Mouse (Mus musculus): ENCODE measurements around the gene Wdr91.
A peak's percentile ranks its signal among the peaks of the same experiment; 100 is the strongest.

Wdr91 gene

DNA sequence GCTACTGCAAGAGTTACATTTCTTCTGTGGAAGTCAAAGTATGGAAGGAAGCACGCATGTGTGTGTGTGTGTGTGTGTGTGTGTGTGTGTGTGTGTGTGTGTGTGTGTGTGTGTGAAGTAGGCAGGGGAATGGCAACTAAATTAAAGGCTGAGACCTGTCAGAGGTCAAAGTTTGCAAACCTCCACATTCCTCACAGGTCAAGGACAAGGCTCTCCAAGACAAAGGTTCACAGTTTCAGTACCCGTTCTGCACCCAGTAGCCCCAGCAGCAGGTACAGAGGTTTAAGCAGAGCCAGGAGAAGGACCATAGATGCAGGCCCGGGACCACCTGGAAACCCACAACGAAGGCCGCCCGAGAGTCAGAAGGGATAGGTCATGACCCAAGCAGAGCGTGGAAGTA is 8.5 kb upstream of the Wdr91 start:
- DNase-seq (ENCODE audit: low spot score in 2 of 2) = no peak

DNA sequence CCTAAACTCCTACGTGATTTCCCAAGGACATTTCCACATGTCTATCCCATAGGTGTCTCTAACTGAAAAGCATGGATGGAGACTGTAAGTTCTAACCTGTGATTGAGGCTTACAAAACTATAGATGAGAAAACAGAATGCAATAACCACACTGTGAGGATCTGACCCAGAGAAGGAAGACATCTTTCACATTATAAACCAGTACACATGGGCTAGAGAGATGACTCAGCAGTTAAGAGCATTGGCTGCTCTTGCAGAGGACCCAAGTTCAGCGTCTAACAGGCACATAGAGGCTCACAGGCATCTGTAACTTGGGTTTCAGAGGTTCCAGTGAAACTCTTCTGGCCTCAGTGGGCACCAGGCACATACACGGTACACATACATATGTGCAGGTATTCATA is 3.8 kb upstream of the Wdr91 start:
- DNase-seq (ENCODE audit: low spot score in 2 of 2) = no peak

DNA sequence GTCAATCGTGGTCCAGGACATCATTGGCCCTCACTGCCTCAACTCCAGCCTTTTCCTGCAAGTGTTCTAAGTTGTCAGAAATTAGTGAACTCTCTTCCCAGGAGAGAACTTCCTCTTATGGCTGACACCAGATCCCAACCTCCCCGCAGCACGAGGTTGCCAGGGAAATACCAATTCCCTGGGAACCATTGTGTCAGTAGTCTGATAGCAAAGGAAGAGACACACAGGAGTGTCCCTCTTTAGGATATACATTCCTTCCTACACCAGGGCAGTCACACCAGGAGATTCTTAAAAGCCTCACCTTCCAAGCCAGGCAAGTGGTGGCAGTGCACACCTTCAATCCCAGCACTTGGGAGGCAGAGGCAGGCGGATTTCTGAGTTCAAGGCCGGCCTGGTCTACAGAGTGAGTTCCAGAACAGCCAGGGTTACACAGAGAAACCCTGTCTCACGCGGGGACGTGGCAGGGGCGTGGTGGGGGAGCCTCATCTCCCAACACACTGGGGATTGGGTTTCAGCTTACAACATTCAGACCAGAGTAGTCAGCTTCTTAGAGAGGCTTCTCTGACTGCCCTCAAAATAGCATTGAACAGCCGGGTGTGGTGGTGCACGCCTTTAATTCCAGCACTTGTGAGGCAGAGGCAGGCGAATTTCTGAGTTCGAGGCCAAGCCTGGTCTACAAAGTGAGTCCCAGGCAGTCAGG is 2.8 kb upstream of the Wdr91 start:
- no peak for DNase-seq (ENCODE audit: low spot score in 2 of 2)

DNA sequence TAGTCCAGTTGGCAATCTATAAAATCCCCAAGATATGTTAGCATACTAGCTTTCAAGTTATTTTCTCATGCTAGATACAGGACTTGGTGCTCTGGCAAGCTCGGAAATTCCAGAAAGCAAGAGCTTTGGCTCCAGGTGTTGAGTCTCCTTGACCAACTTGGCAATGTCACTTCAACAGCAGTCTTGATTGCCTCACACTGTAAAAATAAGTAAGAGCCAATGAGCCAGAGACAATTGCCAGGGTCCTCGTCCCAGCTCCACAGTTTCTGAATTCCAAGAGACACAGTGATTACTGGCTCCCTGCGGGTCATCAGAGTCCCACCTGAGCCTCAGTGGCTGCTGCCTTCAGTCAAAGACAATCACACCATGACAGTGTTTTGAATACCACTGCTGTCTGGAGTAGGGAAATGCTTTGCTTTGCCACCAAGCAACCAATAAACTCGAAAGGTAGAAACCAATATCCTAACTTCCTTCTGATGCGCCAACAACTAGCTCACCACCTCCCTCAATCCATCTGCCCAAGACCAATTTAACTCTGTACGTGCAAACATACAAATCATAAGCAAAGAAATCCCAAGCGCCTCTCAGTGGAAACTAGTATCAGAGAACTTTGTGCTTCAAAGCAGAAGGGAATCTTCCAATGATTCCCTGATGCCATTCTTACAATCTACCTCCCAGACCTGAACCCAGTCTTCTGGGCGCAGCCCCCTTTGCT is 888 bp downstream of the Wdr91 start:
- no peak for DNase-seq (ENCODE audit: low spot score in 2 of 2)

DNA sequence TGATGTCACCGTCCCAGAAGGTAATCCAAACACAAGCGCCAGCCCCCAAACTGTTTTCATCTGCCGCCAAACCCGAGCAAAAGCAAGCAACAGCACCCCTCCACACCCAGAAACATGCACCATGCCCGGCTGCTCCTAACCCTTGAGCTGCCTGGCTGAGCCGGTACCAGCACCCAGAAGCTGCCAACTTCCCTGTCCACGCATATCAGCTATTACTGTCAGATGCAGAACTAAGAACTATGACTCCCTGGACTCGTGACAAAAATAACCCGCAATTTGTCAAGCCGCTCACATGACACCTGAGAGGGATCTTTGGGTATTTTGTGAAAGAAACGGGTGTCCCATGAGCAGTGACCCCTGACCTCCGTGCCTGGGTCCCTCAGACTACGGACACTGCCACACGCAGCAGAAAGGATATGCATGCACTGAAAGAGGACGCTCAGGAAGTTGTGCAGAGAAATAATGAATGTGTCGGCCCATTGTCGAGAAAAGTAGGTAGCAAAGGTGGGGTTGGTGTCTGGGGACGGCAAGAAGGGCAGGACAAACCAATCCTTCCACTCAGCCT is 2.9 kb downstream of the Wdr91 start:
- no peak for DNase-seq (ENCODE audit: low spot score in 2 of 2)

DNA sequence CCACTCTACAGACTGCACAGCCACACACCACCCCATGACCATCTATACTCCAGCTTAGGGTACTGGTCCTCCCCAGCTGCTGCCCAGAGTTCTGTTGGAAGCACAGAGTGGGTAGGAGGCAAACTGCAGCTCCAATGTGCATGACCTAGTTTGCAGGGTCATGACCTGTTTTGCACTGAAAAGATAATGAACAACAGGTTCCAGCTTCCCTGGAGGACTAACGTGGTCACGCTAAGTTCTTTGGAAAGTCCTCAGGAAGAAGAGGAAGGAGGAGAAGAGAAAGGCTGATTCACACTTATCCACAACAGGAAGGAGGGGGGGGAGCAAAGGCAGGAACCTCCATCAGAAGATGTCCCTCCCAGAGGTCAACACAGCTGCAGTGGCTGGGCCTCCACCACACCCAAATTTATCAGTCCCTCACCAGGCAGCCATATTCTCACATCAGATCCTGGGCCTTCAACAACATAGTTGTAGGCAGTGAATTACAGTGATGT is 3.5 kb downstream of the Wdr91 start:
- DNase-seq (ENCODE audit: low spot score in 2 of 2) = no peak

DNA sequence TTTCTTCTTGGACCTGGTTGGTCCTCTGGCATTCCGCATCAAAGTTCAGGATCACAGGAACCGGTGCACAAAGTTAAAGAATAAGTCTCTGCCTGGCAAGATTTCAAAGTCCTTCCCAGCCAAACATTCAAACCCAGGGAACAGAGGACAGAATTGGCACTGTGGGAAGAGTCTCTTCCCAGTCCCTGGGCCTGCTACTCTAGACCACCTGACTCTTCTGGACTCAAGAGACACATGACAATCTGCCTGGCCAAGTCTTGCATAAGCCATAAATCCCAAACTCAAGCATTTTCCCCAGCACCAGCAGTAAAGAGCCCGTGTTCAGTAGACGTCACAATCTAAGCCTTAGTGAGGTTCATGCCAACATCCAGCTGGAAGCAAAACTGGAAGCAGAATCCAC is 4.0 kb downstream of the Wdr91 start:
- DNase-seq (ENCODE audit: low spot score in 2 of 2) = no peak

DNA sequence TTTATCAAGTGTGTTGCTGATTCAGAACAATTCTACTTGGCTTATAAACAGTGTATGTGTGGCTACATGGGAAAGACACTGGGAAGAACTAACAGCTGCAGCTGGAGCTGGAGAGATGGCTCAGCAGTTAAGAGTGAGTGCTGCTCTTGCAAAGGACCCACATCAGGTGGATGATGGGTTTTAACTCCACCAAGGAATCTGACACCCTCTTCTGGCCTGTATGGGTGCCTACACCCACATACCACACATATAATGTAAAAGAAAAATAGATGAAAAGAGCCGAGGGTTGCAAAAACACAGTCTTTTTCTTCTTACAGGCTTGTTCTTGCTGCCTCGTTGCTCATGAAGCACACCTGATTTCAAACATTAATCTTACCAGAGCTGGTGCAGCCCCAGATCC is 4.6 kb downstream of the Wdr91 start:
- no peak for DNase-seq (ENCODE audit: low spot score in 2 of 2)

DNA sequence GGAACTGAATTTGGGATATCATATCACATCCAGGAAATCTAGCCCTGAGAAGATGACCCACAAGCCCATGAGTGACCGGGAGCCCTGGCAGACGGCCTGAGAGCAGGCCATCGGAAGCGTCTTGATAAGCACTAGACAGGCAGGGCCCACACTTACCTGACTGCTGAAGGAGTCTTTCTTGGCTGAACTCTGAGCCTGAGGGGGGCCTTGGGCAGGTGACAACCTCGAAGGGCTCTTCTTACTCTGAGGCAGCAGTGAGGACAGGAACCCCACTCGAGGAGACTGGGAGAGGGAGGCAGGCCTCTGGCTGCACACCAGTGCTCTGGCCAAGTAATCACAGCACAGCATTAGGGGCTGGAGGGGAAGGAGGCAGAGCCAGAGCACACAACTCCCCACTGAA is 6.3 kb downstream of the Wdr91 start:
- no peak for DNase-seq (ENCODE audit: low spot score in 2 of 2)

DNA sequence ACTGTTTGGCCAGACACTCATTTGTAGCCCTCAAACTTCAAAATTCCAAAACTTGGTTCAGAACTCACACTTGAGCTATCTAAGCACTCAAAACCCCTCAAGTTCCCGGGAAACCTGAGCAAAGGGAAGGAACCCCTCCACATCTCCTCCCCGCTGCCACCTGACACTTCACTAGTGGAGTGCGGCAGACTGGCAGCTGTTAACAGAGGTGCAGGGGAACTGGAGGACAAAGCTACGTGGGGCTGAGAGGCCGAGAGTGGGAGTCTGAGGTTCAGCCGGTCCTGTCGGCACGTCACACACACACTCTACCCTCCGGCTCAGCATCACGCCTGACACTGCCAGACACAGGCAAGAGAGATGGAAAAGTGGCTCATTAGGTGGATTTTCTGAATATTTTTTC is 6.8 kb downstream of the Wdr91 start:
- no peak for DNase-seq (ENCODE audit: low spot score in 2 of 2)

DNA sequence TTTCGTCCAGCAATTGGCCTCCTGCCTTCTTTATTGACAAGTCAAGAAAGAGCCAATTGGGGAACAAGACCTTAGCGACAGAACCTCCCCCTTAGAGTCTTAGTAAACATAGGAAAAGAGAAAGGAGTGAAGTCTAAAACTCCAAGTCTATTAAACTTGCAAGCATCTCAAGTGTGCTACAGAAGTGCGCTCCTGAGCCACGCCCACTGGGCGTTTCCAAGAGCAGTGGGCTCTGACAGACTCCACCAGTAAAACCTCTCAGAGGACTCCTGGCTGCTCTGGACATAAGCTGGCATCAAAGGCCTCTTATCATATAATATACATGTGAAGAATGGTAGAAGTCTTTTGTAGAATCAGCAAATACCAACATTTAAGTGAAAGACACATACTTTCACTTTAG is 7.2 kb downstream of the Wdr91 start:
- DNase-seq (ENCODE audit: low spot score in 2 of 2) = no peak

DNA sequence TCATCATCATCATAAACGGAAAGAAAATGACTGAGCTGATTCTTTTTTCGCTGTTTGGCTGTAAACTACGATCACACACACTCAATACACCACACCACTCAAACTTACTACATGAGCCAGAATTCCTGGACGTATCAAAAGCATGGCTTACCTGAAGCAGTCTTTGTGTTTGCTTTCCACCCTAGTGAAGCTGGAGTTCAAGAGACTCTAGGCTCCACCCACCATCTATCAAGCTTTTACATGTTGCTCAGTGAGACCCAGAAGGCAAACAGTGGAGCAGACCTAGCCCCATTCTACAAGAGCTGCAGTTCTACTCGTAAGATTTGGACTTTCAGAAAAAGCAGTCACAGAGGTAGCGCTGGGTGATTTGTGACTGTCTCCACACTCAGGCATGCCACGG is 8.1 kb downstream of the Wdr91 start:
- DNase-seq (ENCODE audit: low spot score in 2 of 2) = no peak

DNA sequence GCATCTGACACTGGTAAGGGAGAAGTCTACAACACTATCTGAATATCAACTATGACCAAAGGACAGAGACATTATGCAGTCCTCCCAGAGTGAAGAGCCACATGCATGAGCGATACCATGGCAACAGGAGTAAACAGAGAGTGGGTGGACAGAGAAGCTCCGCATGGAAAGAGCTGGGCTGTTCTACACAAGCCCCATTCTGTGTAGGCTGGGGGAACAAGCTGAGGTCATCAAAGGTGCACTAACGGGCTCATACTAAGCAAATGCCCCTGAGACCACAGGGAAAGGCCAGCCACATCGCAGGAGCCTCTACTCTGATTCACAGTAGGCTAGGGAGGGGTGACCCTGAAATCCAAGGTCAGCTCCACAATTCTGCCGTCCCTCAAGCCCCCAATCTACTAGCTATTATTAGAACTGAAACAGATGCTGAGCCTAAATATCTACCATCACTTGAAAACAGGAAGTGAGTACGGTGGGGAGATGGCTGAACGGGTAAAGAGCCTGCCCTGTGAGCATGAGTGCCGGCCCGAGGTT is 8.7 kb downstream of the Wdr91 start:
- no peak for DNase-seq (ENCODE audit: low spot score in 2 of 2)

DNA sequence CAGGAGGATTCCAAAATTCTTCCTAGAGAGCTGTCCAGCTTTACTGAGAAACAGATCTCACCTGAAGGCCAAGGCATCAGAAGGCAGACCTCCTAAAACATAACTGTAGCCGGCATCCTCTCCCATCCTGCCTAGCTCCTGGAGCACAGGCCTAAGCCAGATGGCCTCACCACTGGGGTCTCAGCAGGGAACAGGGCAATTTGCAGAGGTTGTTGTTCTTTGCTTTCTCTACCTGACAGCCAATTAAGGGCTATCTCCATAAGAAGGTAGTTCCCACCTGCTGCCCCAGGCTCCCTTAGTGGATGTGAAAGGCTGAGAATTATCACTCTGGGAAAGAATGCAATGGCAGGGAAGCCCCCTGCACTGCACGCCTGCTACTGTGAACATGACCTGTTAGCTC is 9.7 kb downstream of the Wdr91 start:
- DNase-seq (ENCODE audit: low spot score in 2 of 2) = no peak

DNA sequence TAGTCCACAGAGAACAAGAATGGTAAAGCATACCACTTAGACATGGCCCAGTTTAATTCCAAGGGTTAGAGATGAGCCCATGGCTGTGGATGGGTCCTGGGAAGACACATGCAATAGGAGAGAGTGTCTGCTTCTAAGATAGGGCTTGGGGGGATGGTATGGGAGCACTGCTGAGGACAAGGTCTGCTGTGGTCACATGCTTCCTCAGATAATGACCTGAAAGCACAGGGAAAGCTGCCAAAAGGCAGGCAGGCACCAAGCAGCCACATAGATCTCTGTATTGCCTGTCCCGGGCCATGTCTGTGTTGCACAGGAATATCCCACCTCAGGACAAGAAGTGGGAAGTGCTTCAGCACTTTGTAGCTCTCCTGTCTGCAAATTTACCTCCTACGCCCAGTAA is 11.5 kb downstream of the Wdr91 start:
- DNase-seq (ENCODE audit: low spot score in 2 of 2) = no peak

DNA sequence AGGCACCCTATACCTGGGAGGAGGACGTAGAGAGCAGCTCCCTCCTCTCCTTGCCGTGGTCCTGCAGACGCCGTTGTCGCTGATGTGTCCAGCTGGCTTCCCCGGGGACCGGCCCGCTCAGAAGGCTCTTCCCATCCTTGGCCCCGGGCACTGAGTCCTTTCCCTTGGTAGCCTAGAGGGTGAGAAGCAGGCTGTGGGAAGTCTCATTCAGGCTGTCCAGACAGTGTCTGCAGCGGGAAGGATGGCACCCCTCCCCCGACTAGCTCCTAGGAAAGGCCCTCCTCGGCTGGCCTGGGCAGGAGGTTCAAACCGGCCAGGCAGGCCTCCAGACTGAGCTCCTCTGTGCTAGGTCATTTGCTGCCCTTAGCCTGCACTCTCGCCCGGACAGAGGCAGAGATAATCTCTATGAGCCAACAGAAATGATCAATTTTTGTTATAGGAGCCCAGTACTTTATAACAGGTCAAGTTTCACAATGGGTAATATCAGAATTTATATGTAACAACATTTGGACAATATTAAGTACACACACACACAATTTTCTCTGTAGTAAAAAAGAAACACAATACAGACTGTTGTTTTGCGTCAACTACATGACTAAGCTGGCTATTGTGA is 14.4 kb downstream of the Wdr91 start:
- DNase-seq (ENCODE audit: low spot score in 2 of 2) = no peak

DNA sequence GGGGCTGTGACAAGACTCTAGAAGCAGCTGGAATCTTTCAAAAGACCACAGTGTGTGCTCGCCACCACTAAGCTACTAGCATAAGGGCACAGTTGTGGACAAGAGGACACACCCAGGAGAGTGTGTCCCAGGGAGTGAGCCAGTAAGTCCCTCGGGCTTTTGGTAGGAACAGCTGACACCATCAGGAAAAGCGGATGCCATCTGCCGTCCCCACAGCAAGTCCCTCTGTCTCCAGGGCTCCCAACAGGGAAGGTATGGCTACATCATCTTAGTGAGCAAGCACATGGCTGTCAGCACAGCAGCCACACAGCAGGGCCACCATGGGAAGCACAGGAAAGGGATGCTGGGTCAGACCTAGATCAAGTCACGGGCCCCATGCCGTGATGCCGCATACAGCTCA is 15.1 kb downstream of the Wdr91 start:
- DNase-seq (ENCODE audit: low spot score in 2 of 2) = no peak

DNA sequence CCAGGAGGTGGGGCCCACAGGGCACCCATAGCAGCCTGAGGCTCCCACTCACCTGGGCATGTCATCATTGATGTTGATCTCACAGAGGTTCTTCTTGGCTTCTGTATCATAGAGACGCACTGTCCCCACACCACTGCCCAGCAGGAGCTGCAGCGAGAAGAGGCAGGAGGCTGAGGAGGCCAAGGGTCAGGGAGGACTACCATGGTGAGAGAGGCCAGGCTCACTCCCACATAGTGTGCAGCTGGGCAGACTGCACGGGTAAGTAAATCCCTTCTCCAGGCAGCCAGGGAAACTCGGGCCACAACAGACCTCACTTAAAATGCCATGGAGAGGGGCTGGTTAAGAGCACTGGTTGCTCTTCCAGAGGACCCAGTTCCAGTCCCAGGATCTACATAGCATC is 21.5 kb downstream of the Wdr91 start:
- no peak for DNase-seq (ENCODE audit: low spot score in 2 of 2)

DNA sequence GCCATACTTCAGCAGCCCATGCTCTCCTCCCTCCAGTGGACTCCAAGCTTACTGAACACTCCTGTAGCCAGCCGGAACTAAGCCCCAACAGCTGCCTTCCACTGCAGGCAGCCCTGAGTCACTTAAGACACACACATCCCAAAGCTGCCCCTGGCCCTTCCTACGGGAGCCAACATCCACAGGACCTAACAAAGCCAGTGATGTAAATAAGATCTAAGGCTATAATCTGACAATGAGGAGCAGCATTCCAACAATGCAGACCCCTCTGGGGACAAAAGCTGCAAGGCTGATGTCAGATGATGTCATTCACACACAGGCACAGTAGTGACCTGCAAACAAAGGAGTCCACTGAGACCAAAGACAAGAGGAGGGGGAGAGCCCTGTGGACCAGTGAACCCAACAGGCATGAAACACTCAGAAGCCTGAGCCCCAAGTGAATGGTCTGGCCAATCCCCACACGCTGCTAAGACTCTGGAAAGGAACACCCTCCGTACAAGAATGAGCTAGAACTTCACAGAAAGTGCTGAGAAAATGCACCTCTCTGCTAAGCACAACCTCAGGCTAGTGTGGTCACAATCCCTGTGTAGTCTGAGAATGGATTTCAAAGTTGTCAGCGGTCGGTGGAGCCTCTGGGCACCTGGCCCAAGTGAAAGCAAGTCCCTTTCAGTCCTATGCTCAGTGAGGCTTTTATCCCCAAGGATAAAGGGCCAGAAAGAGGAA is 23.4 kb downstream of the Wdr91 start:
- no peak for DNase-seq (ENCODE audit: low spot score in 2 of 2)

DNA sequence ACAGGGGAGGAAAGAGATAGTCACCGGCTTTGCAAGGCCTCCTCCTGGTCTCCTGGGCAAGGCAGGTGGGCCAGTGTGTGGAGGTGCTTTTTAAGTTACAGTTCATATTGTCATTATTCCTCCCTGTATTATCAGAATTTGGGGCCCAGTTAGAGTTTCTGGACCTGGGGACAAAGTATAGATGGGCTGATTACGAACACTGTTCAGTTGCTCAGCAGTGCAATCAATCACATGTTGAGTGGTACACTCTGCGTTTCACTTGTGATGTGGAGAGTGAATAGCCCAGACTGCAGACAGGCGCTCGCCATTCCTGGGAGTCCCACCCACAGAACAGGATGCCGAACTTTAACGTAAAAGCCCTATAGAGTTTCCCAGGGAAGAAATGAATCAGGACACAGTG is 26.0 kb downstream of the Wdr91 start:
- no peak for DNase-seq (ENCODE audit: low spot score in 2 of 2)

DNA sequence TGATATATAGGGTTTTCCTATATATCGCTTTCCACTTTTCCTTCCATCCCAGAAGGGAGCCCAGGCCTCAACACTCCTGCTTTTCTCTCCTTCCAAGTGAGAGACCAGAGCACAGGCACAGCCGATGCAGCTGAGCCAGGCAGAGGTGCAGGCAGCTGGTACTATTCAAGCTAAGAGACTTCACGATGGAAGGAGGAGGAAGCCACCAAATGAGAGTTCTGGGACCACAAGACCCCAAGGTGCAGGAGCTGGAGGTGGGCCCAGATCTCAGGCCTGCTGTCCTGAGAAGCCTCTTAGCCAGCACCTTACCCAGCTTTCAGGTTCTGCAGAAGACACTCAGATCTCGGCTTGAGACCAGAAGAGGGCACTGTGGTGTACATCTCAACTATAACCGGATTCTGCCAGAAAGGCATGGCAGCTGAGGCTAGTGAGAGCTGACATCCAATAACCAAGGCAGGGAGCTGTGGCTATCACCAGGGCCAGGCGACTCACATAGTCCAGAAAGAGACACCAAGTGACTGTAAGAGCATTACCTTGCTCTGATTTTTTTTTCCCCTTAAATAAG is 30.7 kb downstream of the Wdr91 start:
- DNase-seq (ENCODE audit: low spot score in 2 of 2) = peak in 1 of 2 experiments; percentile 51

Data from frontal cortex, postnatal 10 days (tissue).